Mouse (Mus musculus) cerebellum, adult 2 months (tissue): ENCODE measurements around the gene Pdzd4.
A peak's percentile ranks its signal among the peaks of the same experiment; 100 is the strongest.

Experiments
- CTCF ChIP-seq: fragments of 200-500 bp; IDR thresholded peaks from 2 replicates; pipeline ENCODE4 v1.5.1; 2011; ENCODE audit warnings: low read depth, mild to moderate bottlenecking, control low read depth, low read length, moderate library complexity, borderline replicate concordance; ENCODE audit not compliant: insufficient read depth
- POLR2A ChIP-seq: fragments of 200-500 bp; IDR thresholded peaks from 2 replicates; pipeline ENCODE4 v1.6.1; 2011; ENCODE audit warnings: low read length, control low read depth, borderline replicate concordance; ENCODE audit not compliant: insufficient read depth

DNA sequence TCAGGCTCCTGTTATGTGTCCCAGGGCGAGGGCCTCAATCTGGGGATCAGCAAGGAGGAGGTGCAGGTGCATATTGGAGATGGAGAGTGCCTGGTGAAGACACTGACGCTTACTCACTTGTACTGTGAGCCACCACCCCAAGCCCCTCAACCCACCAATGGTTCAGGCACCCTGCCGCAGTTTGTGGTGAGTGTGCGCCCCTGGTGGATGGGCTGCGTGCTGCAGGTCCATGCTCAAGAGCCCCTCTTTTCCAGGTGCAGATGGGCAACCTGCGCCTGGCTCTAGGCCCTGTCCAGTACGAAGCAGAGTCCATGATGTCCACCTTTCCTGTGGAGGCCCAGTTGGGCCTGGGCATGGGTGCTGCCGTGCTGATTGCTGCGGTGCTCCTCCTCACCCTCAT lies 57.5 kb downstream of the Pdzd4 start:
- TF ChIP-seq POLR2A (no peak), CTCF (peak; percentile 30; the same call in 1 of the 2 replicates)
